Comparison of ENCODE assay signal across 8 mouse cellular contexts in genomic region chr7:16312011-16312671, GRCm38 (mm10). TPM values are rescaled to one million over a fixed set of nuclear protein-coding genes. Genes with fewer than 3 reads are reported as not detected.
DNase-seq lines count a peak whose midpoint lies in the region; ATAC-seq and TF ChIP-seq lines count a peak whose summit lies in the region.

No protein-coding gene starts in this region.

- intact Hi-C loops in left cerebral cortex, postnatal 36 days (cut with DNase I), result loop anchor here (10.0 kb wide), 1 partner anchor 303 kb away; the partner anchor contains the start of gene Arhgap35
- intact Hi-C loops in heart, adult 2 months (cut with DNase I), result loop anchor here (10.0 kb wide), 2 partner anchors 143 to 423 kb away; partner anchors contain the start of genes Ap2s1 and Tmem160

- peak overlapping the region; percentile 100 for H3K9ac ChIP-seq in heart, adult 2 months (ENCODE audit: low read depth, low read length)
- H3K9ac ChIP-seq in kidney, embryonic 14.5 days (ENCODE audit: low read depth, low read length), result peak overlapping the region; percentile 89

- H3K4me2 ChIP-seq in kidney, embryonic 14.5 days (replicated peaks; ENCODE audit: low read depth, low read length), result peak overlapping the region; percentile 98

- TF ChIP-seq POLR2A in heart, adult 2 months (IDR thresholded peaks at IDR 0.05; ENCODE audit: insufficient read depth, low read depth, low read length), result no peak; the same call in 1 of the 2 replicates

- no peak for TF ChIP-seq CTCF in heart, adult 2 months (IDR thresholded peaks at IDR 0.05)

- H3K9me3 ChIP-seq in kidney, embryonic 14.5 days (ENCODE audit: control insufficient read depth, low read length), result no peaks in the 10 kb centered on the region

- H3K27me3 ChIP-seq in heart, adult 2 months (ENCODE audit: control insufficient read depth, insufficient read depth, low read length), result no peaks in the 10 kb centered on the region
- H3K27me3 ChIP-seq in kidney, embryonic 14.5 days (ENCODE audit: control insufficient read depth, insufficient read depth, low read length), result no peaks in the 10 kb centered on the region

- H3K4me1 ChIP-seq in heart, adult 2 months (ENCODE audit: control insufficient read depth, insufficient read depth, low read length), result peaks cover 12% of the 10 kb centered on the region
- peaks cover 26% of the 10 kb centered on the region for H3K4me1 ChIP-seq in kidney, embryonic 14.5 days (ENCODE audit: control insufficient read depth, insufficient read depth, low read length)

- H3K36me3 ChIP-seq in heart, adult 2 months (ENCODE audit: control insufficient read depth, insufficient read depth, low read length), result no peaks in the 10 kb centered on the region
- no peaks in the 10 kb centered on the region for H3K36me3 ChIP-seq in kidney, embryonic 14.5 days (ENCODE audit: control insufficient read depth, insufficient read depth, low read length)

- peak overlapping the region; percentile 83 for H3K4me3 ChIP-seq in heart, adult 2 months
- peak overlapping the region; percentile 79 for H3K4me3 ChIP-seq in kidney, embryonic 14.5 days (ENCODE audit: low read length)

- peak overlapping the region; percentile 100 for H3K27ac ChIP-seq in heart, adult 2 months
- peak overlapping the region; percentile 98 for H3K27ac ChIP-seq in kidney, embryonic 14.5 days (ENCODE audit: low read depth, low read length)

- H3K79me2 ChIP-seq in heart, adult 2 months (replicated peaks; ENCODE audit: control insufficient read depth, insufficient read depth, low read length), result no peaks in the 10 kb centered on the region

- peak; percentile 4; the same call in 1 of the 2 replicates for ATAC-seq in kidney, embryonic 14.5 days (ENCODE audit: low FRiP score, low TSS enrichment)

- under 1% methylated on average over 49 of the region's 49 CpGs for WGBS in heart, adult 2 months
- under 1% methylated on average over 43 of the region's 49 CpGs for WGBS in kidney, embryonic 14.5 days

- TF ChIP-seq EP300 in heart, adult 2 months (IDR thresholded peaks at IDR 0.05; ENCODE audit: insufficient read depth, low read depth, low read length), result no peak

- peak; percentile 17 to 22 for DNase-seq in left cerebral cortex, postnatal 36 days (ENCODE audit: low spot score in 2 of 2)
- DNase-seq in left cerebral cortex, adult 9 months (ENCODE audit: low spot score in 2 of 2), result no peak
- peak; percentile 73 for DNase-seq in cerebellum, adult 9-11 months
- peak; percentile 78 to 83 for DNase-seq in heart, adult 2 months
- DNase-seq in lung, postnatal 10 days, result peak; percentile 72
- DNase-seq in spleen, postnatal 10 days (ENCODE audit: low spot score in 2 of 2), result peak; percentile 49 to 59
- no peak for DNase-seq in layer of hippocampus, adult 9-10 months (ENCODE audit: low spot score)

RNA-seq across cellular contexts. Expression of gene Bbc3, which starts 3.9 kb away (rescaled TPM):
- total RNA-seq in left cerebral cortex, postnatal 36 days (2021), result 10 to 100 TPM; 11.9 to 14.6 TPM
- 1 to 10 TPM; 2.1 to 3.2 TPM for total RNA-seq in heart, adult 2 months (2021)
- 2.4 and 3.3 TPM in 2 replicates for polyA plus RNA-seq in heart, adult 2 months (2012; rRNA removed)
- polyA plus RNA-seq in kidney, embryonic 14.5 days (2014; fragmentation: Nextera tagmentation; extraction: Ambion mirVana), result 8.6 and 13.8 TPM in 2 replicates

RNA-seq across cellular contexts. Expression of gene Ccdc9, which starts 25.5 kb away (rescaled TPM):
- 10 to 100 TPM; 75.4 to 87.2 TPM for total RNA-seq in left cerebral cortex, postnatal 36 days (2021)
- total RNA-seq in heart, adult 2 months (2021), result 10 to 100 TPM; 33.1 to 46.7 TPM
- 21.8 and 22.1 TPM in 2 replicates for polyA plus RNA-seq in heart, adult 2 months (2012; rRNA removed)
- polyA plus RNA-seq in kidney, embryonic 14.5 days (2014; fragmentation: Nextera tagmentation; extraction: Ambion mirVana), result 24.6 and 28.3 TPM in 2 replicates

RNA-seq across cellular contexts. Expression of gene Inafm1, which starts 38.7 kb away (rescaled TPM):
- 10 to 100 TPM; 32.1 to 33.5 TPM for total RNA-seq in left cerebral cortex, postnatal 36 days (2021)
- total RNA-seq in heart, adult 2 months (2021), result 10 to 100 TPM; 15.4 to 17.4 TPM
- polyA plus RNA-seq in heart, adult 2 months (2012; rRNA removed), result 12.8 and 16.3 TPM in 2 replicates
- polyA plus RNA-seq in kidney, embryonic 14.5 days (2014; fragmentation: Nextera tagmentation; extraction: Ambion mirVana), result 19.3 and 19.8 TPM in 2 replicates

RNA-seq across cellular contexts. Expression of gene C5ar1, which starts 52.8 kb away (rescaled TPM):
- total RNA-seq in left cerebral cortex, postnatal 36 days (2021), result 1 to 10 TPM in 1 of 2 experiments, under 1 TPM in 1; 0.54 to 2.5 TPM
- total RNA-seq in heart, adult 2 months (2021), result 1 to 10 TPM; 7.9 to 8.1 TPM
- polyA plus RNA-seq in heart, adult 2 months (2012; rRNA removed), result 10.0 TPM in 2 replicates
- polyA plus RNA-seq in kidney, embryonic 14.5 days (2014; fragmentation: Nextera tagmentation; extraction: Ambion mirVana), result 1.2 and 1.8 TPM in 2 replicates

Comparison
In these comparisons a context has a peak if more than half of its experiments do, and no peak if none do; other contexts are left out.
1. DNase-seq: peak in left cerebral cortex, postnatal 36 days (2 of 2), cerebellum, adult 9-11 months (single experiment), heart, adult 2 months (2 of 2), lung, postnatal 10 days (single experiment) and spleen, postnatal 10 days (2 of 2); none in left cerebral cortex, adult 9 months (0 of 2) and layer of hippocampus, adult 9-10 months (single experiment).